Mouse (Mus musculus): ENCODE data around the gene Acoxl. TPM values are rescaled to one million over a fixed set of nuclear protein-coding genes. Genes with fewer than 3 reads are reported as not detected.

Gene Acoxl
- total RNA-seq, 4 experiments from 2014 or later: not detected

- peak; percentile 23 for DNase-seq (ENCODE audit: low spot score)
Measured at GRCm38 (mm10) chr2:127894890-127895289, 56.2 kb downstream of the Acoxl start.

GRCm38 (mm10) chr2:127897718-127898117 lies 59.0 kb downstream of the Acoxl start:
- DNase-seq (ENCODE audit: low spot score): no peak

- no peak for DNase-seq (ENCODE audit: low spot score)
Measured at GRCm38 (mm10) chr2:127904918-127905317, 66.2 kb downstream of the Acoxl start.

DNA sequence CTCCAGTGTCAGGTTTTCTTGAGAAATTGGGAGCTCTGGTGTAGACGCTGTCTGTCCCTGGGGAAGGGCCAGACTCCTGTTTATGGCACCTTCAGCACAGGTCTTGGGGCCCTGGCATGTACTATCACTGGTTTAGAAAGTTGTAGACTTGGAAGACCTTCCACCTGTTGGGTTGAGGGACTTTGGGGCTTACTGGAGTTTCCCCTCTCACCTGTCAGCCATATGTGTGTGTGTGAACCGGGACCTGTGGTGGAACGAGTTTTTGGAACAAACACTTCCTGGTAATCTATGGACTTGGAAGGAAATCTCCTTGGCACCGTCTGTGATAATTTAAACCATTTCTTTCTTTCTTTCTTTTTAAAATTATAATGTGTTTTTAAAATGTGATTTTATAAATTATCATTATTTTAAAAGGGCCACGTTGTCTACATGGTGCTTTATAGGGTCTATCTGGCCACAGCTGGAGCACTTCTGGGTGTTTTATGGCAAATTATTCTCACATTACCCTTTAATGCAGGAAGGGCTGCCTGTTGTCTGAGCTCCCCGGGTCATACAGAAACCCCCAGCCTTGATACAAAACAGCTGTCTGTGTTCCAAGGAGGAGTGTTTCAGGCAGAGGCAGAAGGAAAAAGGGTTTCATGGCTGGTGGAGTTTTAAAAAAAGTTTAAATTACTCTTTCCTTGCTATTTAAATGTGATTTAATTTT lies 68.5 kb downstream of the Acoxl start:
- no peak for DNase-seq (ENCODE audit: low spot score)

- DNase-seq (ENCODE audit: low spot score): no peak
Measured at GRCm38 (mm10) chr2:127907679-127908042, 69.0 kb downstream of the Acoxl start.

GRCm38 (mm10) chr2:127908881-127909280 lies 70.2 kb downstream of the Acoxl start:
- no peak for DNase-seq (ENCODE audit: low spot score)

DNA sequence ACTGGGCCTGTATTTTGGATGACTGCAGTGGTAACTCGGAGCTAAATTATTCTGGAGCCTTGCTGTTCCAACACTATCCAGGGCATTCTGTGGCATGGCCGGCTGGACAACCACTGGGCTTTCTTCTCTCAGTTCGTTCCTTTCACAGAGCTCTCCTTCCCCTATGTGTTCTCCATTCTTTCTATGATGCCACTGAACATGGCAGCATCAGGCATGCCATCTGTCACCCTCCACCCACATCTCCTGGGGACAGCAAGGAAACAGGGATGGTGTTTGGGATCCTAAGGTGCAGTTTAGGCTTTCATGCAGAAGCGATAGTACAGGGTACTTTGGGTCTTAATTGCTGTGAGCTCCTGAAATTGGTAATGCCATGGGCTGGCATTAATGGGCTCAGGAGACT lies 71.1 kb downstream of the Acoxl start:
- DNase-seq (ENCODE audit: low spot score): no peak

DNA sequence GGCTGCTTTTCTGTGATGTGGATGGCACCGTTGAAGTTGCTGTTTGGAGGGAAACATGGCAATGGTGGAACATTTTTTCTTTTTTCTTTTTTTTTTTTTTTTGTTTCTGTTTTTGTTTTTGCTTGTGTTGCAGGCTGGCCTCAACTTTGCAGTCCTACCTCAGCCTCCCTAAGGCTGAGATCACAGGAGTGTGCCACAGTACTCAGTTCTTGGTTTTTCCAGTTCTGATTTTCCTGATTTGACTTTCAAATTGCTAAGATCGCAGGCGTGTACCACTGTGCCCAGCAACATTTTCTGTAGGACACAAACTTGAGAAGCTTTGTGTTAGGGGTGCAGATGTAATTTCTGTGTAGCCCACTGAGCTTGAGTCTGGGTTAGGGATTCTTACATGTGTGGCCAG lies 72.9 kb downstream of the Acoxl start:
- no peak for DNase-seq (ENCODE audit: low spot score)

DNA sequence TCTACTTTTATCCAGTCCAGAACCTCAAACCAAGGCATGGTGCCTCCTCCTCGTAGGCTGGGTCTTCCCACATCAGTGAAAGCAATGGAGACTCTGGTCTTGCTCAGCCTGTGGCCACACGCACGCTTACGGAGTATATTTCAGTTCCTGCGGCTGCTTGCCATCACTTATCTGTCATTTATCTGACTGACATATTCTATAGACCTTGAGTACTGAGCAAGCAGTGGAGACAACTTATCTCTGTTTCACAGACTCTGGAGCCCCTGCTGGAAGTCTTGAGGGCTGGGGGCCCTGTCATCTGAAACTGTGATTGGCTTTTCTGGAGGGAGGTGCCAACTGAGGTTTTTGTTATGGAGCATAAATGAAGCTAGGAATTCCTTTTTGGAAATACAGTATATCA lies 75.4 kb downstream of the Acoxl start:
- no peak for DNase-seq (ENCODE audit: low spot score)

GRCm38 (mm10) chr2:127916804-127917410 lies 78.2 kb downstream of the Acoxl start:
- no peak for DNase-seq (ENCODE audit: low spot score)

GRCm38 (mm10) chr2:127919740-127920139 lies 81.1 kb downstream of the Acoxl start:
- no peak for DNase-seq (ENCODE audit: low spot score)

GRCm38 (mm10) chr2:127922036-127922901 lies 83.6 kb downstream of the Acoxl start:
- no peak for DNase-seq (ENCODE audit: low spot score)

GRCm38 (mm10) chr2:127923077-127923680 lies 84.5 kb downstream of the Acoxl start:
- no peak for DNase-seq (ENCODE audit: low spot score)

DNA sequence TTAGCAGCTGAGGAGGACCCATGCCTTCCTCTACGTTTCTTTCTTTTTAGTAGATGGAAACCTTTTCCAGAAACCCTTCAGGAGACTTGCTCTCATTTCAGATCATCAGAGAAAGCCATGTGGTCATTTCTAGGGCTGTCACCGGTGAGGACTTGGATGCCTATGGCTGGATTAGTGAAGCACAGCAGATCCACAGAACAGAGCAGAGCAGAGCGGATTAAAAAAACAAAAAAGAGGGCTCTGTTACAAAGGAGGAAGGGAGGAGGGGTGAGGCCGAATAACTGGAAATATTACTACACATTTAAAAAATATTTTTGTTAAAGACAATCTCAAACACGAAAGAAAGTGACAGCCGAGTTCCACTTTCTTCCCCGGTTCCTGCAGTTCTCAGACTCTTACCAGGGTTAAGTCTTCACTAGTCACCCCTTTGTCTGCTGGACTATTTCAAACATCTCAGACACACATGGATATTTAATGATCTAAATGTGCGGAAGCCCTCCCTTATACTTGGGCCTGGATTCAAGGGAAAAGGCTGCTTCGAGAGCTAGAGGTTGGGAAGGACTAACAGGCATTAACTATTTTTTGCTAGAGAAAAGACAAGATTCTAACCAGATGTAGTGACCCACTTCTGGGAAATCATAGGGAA lies 88.1 kb downstream of the Acoxl start:
- no peak for DNase-seq (ENCODE audit: low spot score)

GRCm38 (mm10) chr2:127927452-127928273 lies 89.0 kb downstream of the Acoxl start:
- DNase-seq (ENCODE audit: low spot score): no peak

GRCm38 (mm10) chr2:127928279-127928678 lies 89.6 kb downstream of the Acoxl start:
- no peak for DNase-seq (ENCODE audit: low spot score)

DNA sequence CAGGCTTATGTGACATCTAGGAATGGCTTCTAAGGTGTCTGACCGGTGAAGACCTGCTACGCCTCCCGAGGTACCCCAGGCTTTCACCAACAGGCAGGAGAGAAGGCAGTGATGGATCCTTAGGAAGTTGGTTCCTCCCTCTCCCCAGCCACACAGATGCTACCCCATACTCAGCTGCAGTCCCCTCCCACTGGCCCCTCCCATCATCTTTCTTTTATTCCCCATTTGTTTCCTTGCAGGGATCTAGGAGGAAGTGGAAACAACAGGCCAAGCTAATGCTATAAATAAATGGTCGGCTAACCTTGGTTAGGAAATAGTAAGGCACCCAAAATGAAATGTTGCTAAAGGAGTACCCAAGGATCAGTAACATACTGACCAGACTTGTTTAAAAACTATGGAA lies 90.2 kb downstream of the Acoxl start:
- DNase-seq (ENCODE audit: low spot score): no peak

DNA sequence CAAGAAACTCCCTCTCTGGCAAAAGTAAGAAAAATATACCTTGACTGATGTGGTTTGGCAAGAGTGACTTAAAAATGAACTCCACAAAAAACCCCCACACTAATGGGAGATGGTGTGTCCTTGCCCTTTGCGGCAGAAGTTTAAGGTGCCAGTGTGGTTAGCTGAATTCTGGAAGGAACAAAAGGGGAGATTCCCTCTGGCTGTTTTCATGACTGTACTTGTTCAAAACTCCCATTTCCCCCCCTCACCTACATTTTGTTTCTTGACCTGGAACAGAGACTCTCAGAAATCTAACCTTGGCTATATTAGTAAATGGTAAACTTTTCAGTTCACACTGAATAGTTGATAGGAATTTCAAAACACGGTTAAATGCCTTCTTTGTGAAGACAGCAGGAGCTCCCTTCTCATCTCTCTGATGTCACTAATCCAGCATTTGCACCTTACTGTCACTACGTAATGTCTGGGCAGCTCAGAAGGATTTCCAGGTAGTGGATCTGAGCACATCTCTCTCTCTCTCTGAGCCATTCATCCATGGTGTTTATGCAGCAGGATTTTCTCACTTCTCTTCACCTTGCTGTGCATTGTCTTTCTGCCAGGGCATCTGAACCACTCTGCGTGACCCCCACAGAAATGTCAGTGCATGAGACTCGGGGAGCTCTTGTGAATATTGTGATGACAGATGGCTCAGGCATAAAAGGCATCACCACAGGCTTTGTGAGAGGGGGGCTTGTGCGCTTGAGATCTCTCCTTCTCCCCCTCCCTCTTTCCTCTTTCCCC lies 91.5 kb downstream of the Acoxl start:
- DNase-seq (ENCODE audit: low spot score): no peak

DNA sequence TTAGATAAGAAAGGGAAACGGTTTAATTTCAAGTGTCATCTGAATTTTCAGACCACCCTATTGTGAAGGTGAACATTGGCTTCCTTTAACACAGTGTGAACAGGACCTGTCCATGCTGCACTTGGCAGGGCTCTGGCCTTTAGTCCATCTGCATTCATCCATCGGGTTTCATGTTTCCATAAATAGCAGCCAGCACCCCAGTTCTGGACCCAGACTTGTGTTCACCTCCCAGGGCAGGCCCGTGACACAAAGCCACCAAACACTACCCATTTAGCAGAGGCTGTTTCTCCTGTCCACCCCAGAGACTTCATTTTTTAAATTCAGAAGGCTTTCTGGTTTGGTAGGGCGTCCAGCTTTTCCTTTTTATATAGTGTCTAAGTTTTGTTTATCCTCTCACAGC lies 92.9 kb downstream of the Acoxl start:
- DNase-seq (ENCODE audit: low spot score): no peak

- DNase-seq (ENCODE audit: low spot score): no peak
Measured at GRCm38 (mm10) chr2:127933531-127933931, 94.9 kb downstream of the Acoxl start.

All from heart, adult 8-10 months (tissue).